Mouse (Mus musculus): ENCODE results near the gene Bpnt1. TPM values are rescaled to one million over a fixed set of nuclear protein-coding genes. Genes with fewer than 3 reads are reported as not detected.
A peak's percentile ranks its signal among the peaks of the same experiment; 100 is the strongest.

The Bpnt1 gene
- total and polyA plus RNA-seq, 2 experiments: 80.5 to 86.5 TPM

DNA sequence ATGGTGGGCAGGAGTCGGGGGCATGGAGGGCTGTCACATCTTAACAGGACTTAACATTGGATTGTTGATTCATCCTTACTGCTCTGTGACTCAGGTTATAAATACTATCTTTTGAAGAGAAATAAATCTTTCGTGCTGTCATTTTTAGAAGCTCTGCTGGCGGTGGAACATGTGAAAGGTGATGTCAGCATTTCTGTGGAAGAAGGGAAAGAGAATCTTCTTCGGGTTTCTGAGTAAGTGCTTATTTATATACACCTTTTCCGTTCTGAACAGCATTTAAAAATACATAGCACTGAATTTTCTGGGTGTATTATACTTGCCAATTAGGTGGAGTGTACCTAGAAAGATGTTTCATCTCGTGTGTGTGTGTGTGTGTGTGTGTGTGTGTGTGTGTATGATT, 35.4 kb downstream of the Bpnt1 start:
- H3K79me2 ChIP-seq (ENCODE audit: control insufficient read depth, insufficient read depth, low read length): peaks cover 22% of the 10 kb centered on the region
- H3K27me3 ChIP-seq (ENCODE audit: control insufficient read depth, insufficient read depth, low read length): no peaks in the 10 kb centered on the region
- no peak for TF ChIP-seq CTCF (IDR thresholded peaks at IDR 0.05; ENCODE audit: low read depth, low read length)
- no peak for TF ChIP-seq POLR2A (IDR thresholded peaks at IDR 0.05; ENCODE audit: extremely low read depth, insufficient read depth, low read length)
- no peak overlapping the region for H3K27ac ChIP-seq (replicated peaks; ENCODE audit: insufficient read depth, low read depth, low read length)
- no peak overlapping the region for H3K4me3 ChIP-seq (ENCODE audit: insufficient read depth, low read depth, low read length)
- no peak for DNase-seq (ENCODE audit: extremely low read depth, low read depth, low spot score)
- H3K36me3 ChIP-seq (ENCODE audit: control insufficient read depth, insufficient read depth, low read length): peaks cover 23% of the 10 kb centered on the region
- H3K4me1 ChIP-seq (ENCODE audit: control insufficient read depth, insufficient read depth, low read length): peaks cover 18% of the 10 kb centered on the region; the same call in 1 of the 2 replicates
- 78% methylated on average over 6 of the region's 6 CpGs for WGBS
- H3K9ac ChIP-seq (ENCODE audit: low read depth, low read length): no peak overlapping the region

DNA sequence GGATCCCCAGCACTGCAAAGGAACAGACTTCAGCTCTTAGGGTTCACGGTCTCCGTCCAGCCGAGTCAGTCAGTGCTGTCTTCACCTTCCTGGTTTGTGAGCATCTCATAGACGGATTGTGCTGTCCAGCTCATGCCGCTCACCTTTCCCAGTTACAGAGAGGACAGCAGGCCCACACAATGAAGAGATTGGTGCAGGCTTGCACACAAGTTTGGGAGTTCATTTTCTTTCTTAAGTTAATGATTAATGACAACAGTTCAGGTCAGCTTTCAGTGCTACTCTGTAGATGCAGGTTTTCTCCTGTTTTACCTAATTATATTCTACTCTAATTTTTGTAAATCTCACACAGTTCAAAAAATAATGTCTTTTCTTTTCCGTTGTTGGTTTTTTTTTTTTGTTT, 38.0 kb downstream of the Bpnt1 start:
- peak; percentile 80 for DNase-seq (ENCODE audit: extremely low read depth, low read depth, low spot score)
- H3K79me2 ChIP-seq (ENCODE audit: control insufficient read depth, insufficient read depth, low read length): peaks cover 17% of the 10 kb centered on the region
- H3K9ac ChIP-seq (ENCODE audit: low read depth, low read length): no peak overlapping the region
- WGBS: 28% methylated on average over 6 of the region's 6 CpGs
- H3K36me3 ChIP-seq (ENCODE audit: control insufficient read depth, insufficient read depth, low read length): peaks cover 45% of the 10 kb centered on the region
- TF ChIP-seq POLR2A (IDR thresholded peaks at IDR 0.05; ENCODE audit: extremely low read depth, insufficient read depth, low read length) (no peak), CTCF (IDR thresholded peaks at IDR 0.05; ENCODE audit: low read depth, low read length) (no peak)
- H3K4me3 ChIP-seq (ENCODE audit: insufficient read depth, low read depth, low read length): no peak overlapping the region
- H3K4me1 ChIP-seq (ENCODE audit: control insufficient read depth, insufficient read depth, low read length): peaks cover 11% of the 10 kb centered on the region; the same call in 1 of the 2 replicates
- no peak overlapping the region for H3K27ac ChIP-seq (replicated peaks; ENCODE audit: insufficient read depth, low read depth, low read length)
- H3K27me3 ChIP-seq (ENCODE audit: control insufficient read depth, insufficient read depth, low read length): no peaks in the 10 kb centered on the region

- Histone ChIP-seq H3K27ac (replicated peaks; ENCODE audit: insufficient read depth, low read depth, low read length) (no peak overlapping the region), H3K36me3 (ENCODE audit: control insufficient read depth, insufficient read depth, low read length) (peaks cover 82% of the 10 kb centered on the region)
- DNase-seq (ENCODE audit: extremely low read depth, low read depth, low spot score): no peak
Observed at GRCm38 (mm10) chr1:185376390-185376789, 44.4 kb downstream of the Bpnt1 start.

DNA sequence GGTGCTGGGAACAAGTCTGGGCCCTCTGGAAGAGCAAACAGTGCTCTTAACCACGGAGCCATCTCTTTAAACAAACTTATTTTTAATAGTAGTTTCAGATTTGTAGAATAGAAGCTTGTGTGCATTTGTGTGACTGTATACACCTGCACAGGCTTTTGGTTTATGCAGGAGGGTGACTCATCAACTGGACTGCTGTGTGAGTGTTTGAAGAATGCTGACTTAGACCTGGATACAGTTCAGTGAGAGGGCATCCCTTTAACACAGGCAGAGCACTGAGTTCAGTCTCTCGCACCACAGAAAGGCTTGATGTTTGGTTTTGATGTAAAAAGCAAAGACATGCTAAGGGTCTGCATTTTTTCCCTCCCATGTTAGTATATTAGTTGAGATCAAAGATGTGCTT, 45.5 kb downstream of the Bpnt1 start:
- peaks cover 3% of the 10 kb centered on the region; the same call in 1 of the 2 replicates for H3K79me2 ChIP-seq (ENCODE audit: control insufficient read depth, insufficient read depth, low read length)
- no peak overlapping the region for H3K4me3 ChIP-seq (ENCODE audit: insufficient read depth, low read depth, low read length)
- no peak overlapping the region for H3K27ac ChIP-seq (replicated peaks; ENCODE audit: insufficient read depth, low read depth, low read length)
- H3K4me1 ChIP-seq (ENCODE audit: control insufficient read depth, insufficient read depth, low read length): no peaks in the 10 kb centered on the region; the same call in 1 of the 2 replicates
- TF ChIP-seq CTCF (IDR thresholded peaks at IDR 0.05; ENCODE audit: low read depth, low read length) (no peak), POLR2A (IDR thresholded peaks at IDR 0.05; ENCODE audit: extremely low read depth, insufficient read depth, low read length) (no peak)
- no peak overlapping the region for H3K9ac ChIP-seq (ENCODE audit: low read depth, low read length)
- DNase-seq (ENCODE audit: extremely low read depth, low read depth, low spot score): no peak
- H3K27me3 ChIP-seq (ENCODE audit: control insufficient read depth, insufficient read depth, low read length): no peaks in the 10 kb centered on the region
- peaks cover 81% of the 10 kb centered on the region for H3K36me3 ChIP-seq (ENCODE audit: control insufficient read depth, insufficient read depth, low read length)
- 82% methylated on average over 2 of the region's 2 CpGs for WGBS

More at GRCm38 (mm10) chr1:185376390-185376789, 44.4 kb downstream of the Bpnt1 start:
- peaks cover 3% of the 10 kb centered on the region; the same call in 1 of the 2 replicates for H3K79me2 ChIP-seq (ENCODE audit: control insufficient read depth, insufficient read depth, low read length)
- TF ChIP-seq POLR2A (IDR thresholded peaks at IDR 0.05; ENCODE audit: extremely low read depth, insufficient read depth, low read length): no peak
- TF ChIP-seq CTCF (IDR thresholded peaks at IDR 0.05; ENCODE audit: low read depth, low read length): no peak
- no peaks in the 10 kb centered on the region for H3K27me3 ChIP-seq (ENCODE audit: control insufficient read depth, insufficient read depth, low read length)
- no peaks in the 10 kb centered on the region; the same call in 1 of the 2 replicates for H3K4me1 ChIP-seq (ENCODE audit: control insufficient read depth, insufficient read depth, low read length)
- H3K9ac ChIP-seq (ENCODE audit: low read depth, low read length): no peak overlapping the region
- no peak overlapping the region for H3K4me3 ChIP-seq (ENCODE audit: insufficient read depth, low read depth, low read length)

DNA sequence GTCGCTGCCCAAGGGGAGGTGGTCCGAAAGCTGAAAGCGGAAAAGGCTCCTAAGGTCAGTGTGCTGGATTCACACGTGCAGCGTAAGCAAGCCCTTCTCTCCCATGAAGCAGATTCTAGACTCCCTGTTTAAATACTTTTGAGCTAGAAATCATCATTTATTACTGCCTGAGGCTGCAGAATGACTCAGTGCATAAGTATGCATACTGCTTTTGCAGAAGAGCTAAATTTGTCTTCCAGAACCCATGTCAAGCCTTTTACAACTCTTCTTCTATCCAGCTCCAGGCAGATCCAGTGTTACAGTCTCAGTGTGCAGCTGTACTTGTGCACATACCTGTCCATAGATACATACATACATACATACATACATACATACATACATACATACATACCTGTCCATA, 69.7 kb downstream of the Bpnt1 start:
- Histone ChIP-seq H3K4me3 (ENCODE audit: insufficient read depth, low read depth, low read length) (no peak overlapping the region), H3K4me1 (ENCODE audit: control insufficient read depth, insufficient read depth, low read length) (no peaks in the 10 kb centered on the region), H3K79me2 (ENCODE audit: control insufficient read depth, insufficient read depth, low read length) (no peaks in the 10 kb centered on the region; the same call in 1 of the 2 replicates), H3K27ac (replicated peaks; ENCODE audit: insufficient read depth, low read depth, low read length) (no peak overlapping the region), H3K9ac (ENCODE audit: low read depth, low read length) (no peak overlapping the region), H3K36me3 (ENCODE audit: control insufficient read depth, insufficient read depth, low read length) (peaks cover 70% of the 10 kb centered on the region), H3K27me3 (ENCODE audit: control insufficient read depth, insufficient read depth, low read length) (no peaks in the 10 kb centered on the region)
- TF ChIP-seq POLR2A (IDR thresholded peaks at IDR 0.05; ENCODE audit: extremely low read depth, insufficient read depth, low read length): no peak
- TF ChIP-seq CTCF (IDR thresholded peaks at IDR 0.05; ENCODE audit: low read depth, low read length): no peak
- WGBS: 95% methylated on average over 5 of the region's 5 CpGs
- DNase-seq (ENCODE audit: extremely low read depth, low read depth, low spot score): no peak

DNA sequence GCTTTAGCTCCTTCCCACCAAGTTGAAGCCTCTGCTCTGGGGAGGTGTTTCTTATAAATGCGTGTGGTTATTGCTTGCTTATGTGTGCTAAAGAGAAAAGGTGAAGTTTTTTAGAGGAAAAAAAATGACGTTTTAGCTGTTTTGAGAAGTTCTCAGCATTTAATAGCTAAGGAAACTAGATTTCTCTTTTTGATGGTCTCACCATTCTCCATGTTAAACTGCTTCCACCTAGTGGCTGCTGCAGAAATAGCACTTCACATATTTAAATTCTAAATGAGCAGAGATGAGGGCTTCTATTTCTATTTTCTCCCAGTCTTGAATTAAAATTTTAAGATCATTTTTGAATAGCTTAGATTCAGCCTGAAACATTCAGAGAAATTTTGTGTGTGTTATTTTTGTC, 72.1 kb downstream of the Bpnt1 start:
- 34% methylated on average over 2 of the region's 2 CpGs for WGBS
- Histone ChIP-seq H3K9ac (ENCODE audit: low read depth, low read length) (no peak overlapping the region), H3K27ac (replicated peaks; ENCODE audit: insufficient read depth, low read depth, low read length) (no peak overlapping the region), H3K79me2 (ENCODE audit: control insufficient read depth, insufficient read depth, low read length) (no peaks in the 10 kb centered on the region; the same call in 1 of the 2 replicates), H3K4me3 (ENCODE audit: insufficient read depth, low read depth, low read length) (no peak overlapping the region), H3K4me1 (ENCODE audit: control insufficient read depth, insufficient read depth, low read length) (no peaks in the 10 kb centered on the region), H3K27me3 (ENCODE audit: control insufficient read depth, insufficient read depth, low read length) (no peaks in the 10 kb centered on the region), H3K36me3 (ENCODE audit: control insufficient read depth, insufficient read depth, low read length) (peaks cover 72% of the 10 kb centered on the region)
- TF ChIP-seq POLR2A (IDR thresholded peaks at IDR 0.05; ENCODE audit: extremely low read depth, insufficient read depth, low read length) (no peak), CTCF (IDR thresholded peaks at IDR 0.05; ENCODE audit: low read depth, low read length) (peak; percentile 40)
- peak; percentile 28 for DNase-seq (ENCODE audit: extremely low read depth, low read depth, low spot score)

Data from liver, adult 2 months (tissue).